Mouse (Mus musculus) limb, embryonic 12.5 days (tissue): ENCODE results near the gene Hint1. TPM values are rescaled to one million over a fixed set of nuclear protein-coding genes. Genes with fewer than 3 reads are reported as not detected.

ENCODE experiments used
- ATAC-seq: fragments of 200-750 bp; cut with Nextera tagmentation; 2 replicates; pipeline ENCODE4 v1.8.0; 2017; ENCODE audit warnings: low read depth, moderate TSS enrichment; ENCODE audit not compliant: insufficient number of reproducible peaks, insufficient read depth, low FRiP score, low TSS enrichment
- H3K27ac ChIP-seq: fragments of 300-500 bp; sonication (generic); 2 replicates; pipeline ENCODE4 v1.5.1; 2016; ENCODE audit warnings: mild to moderate bottlenecking, moderate library complexity
- H3K27me3 ChIP-seq: fragments of 300-500 bp; sonication (generic); 2 replicates; pipeline ENCODE4 v1.6.1; 2016; ENCODE audit warnings: mild to moderate bottlenecking, moderate library complexity
- H3K36me3 ChIP-seq: fragments of 300-500 bp; sonication (generic); 2 replicates; pipeline ENCODE4 v1.6.1; 2016; ENCODE audit warnings: mild to moderate bottlenecking, moderate library complexity
- H3K4me1 ChIP-seq: fragments of 300-500 bp; sonication (generic); replicated peaks from 2 replicates; pipeline ENCODE4 v1.6.1; 2016
- H3K4me2 ChIP-seq: fragments of 300-500 bp; sonication (generic); 2 replicates; pipeline ENCODE4 v1.6.1; 2016; ENCODE audit warnings: mild to moderate bottlenecking, moderate library complexity
- H3K4me3 ChIP-seq: fragments of 300-500 bp; sonication (generic); replicated peaks from 2 replicates; pipeline ENCODE4 v1.5.1; 2016; ENCODE audit warnings: mild to moderate bottlenecking
- H3K9ac ChIP-seq: fragments of 300-500 bp; sonication (generic); replicated peaks from 2 replicates; pipeline ENCODE4 v1.6.1; 2016; ENCODE audit warnings: mild to moderate bottlenecking, moderate library complexity
- H3K9me3 ChIP-seq: fragments of 300-500 bp; sonication (generic); 2 replicates; pipeline ENCODE4 v1.6.1; 2016; ENCODE audit warnings: mild to moderate bottlenecking, moderate library complexity
- WGBS: fragments of 180-500 bp; shearing (Covaris S2); methylation state at CpG from one replicate; pipeline ENCODE4 v1.1.7; 2016; 5-methylcytosine and 5-hydroxymethylcytosine counted together
- polyA plus RNA-seq: library from polyadenylated mRNA; unstranded; fragments of >200 nt; fragmentation: Nextera tagmentation; extraction: Ambion mirVana; gene quantifications from 2 replicates; pipeline ENCODE4 v1.2.1, GENCODE M21; 2016

Gene Hint1
- polyA plus RNA-seq, 1 experiment from 2014 or later = 697 TPM

- H3K27ac ChIP-seq = no peak overlapping the region
- H3K36me3 ChIP-seq = no peaks in the 10 kb centered on the region
- H3K9me3 ChIP-seq = no peaks in the 10 kb centered on the region
- 47% methylated on average over 10 of the region's 10 CpGs for WGBS
- H3K4me3 ChIP-seq = no peak overlapping the region
- H3K4me2 ChIP-seq = no peak overlapping the region
- no peak for ATAC-seq
- H3K4me1 ChIP-seq = peaks cover 15% of the 10 kb centered on the region
- H3K9ac ChIP-seq = no peak overlapping the region
- H3K27me3 ChIP-seq = no peaks in the 10 kb centered on the region
Measured at GRCm38 (mm10) chr11:54862621-54863520, 3.3 kb upstream of the Hint1 start.

- Histone ChIP-seq H3K27ac (peak overlapping the region; percentile 91), H3K9me3 (no peaks in the 10 kb centered on the region), H3K36me3 (peaks cover 15% of the 10 kb centered on the region), H3K4me3 (peak overlapping the region; percentile 92), H3K4me1 (peaks cover 17% of the 10 kb centered on the region), H3K9ac (peak overlapping the region; percentile 98; the same call in 1 of the 2 replicates), H3K4me2 (peak overlapping the region; percentile 66), H3K27me3 (no peaks in the 10 kb centered on the region)
- 72% methylated on average over 6 of the region's 6 CpGs for WGBS
- no peak for ATAC-seq
Measured at GRCm38 (mm10) chr11:54865330-54866085, 675 bp upstream of the Hint1 start.

- H3K27me3 ChIP-seq = no peaks in the 10 kb centered on the region
- H3K27ac ChIP-seq = peak overlapping the region; percentile 91
- H3K4me1 ChIP-seq = peaks cover 17% of the 10 kb centered on the region
- peak overlapping the region; percentile 92 for H3K4me3 ChIP-seq
- ATAC-seq = no peak
- H3K36me3 ChIP-seq = peaks cover 30% of the 10 kb centered on the region
- no peaks in the 10 kb centered on the region for H3K9me3 ChIP-seq
- WGBS = 3% methylated on average over 5 of the region's 5 CpGs
- H3K9ac ChIP-seq = peak overlapping the region; percentile 98
- H3K4me2 ChIP-seq = peak overlapping the region; percentile 66
Measured at GRCm38 (mm10) chr11:54867049-54867385, 834 bp downstream of the Hint1 start.

- Histone ChIP-seq H3K4me3 (no peak overlapping the region; the same call in 1 of the 2 replicates), H3K27me3 (no peaks in the 10 kb centered on the region), H3K27ac (no peak overlapping the region), H3K9ac (no peak overlapping the region), H3K4me2 (peak overlapping the region; percentile 66), H3K9me3 (no peaks in the 10 kb centered on the region), H3K36me3 (peaks cover 40% of the 10 kb centered on the region), H3K4me1 (peaks cover 17% of the 10 kb centered on the region)
- WGBS = 84% methylated on average over 3 of the region's 3 CpGs
- no peak for ATAC-seq
Measured at GRCm38 (mm10) chr11:54867903-54868434, 1.8 kb downstream of the Hint1 start.

GRCm38 (mm10) chr11:54868445-54868844 is 2.3 kb downstream of the Hint1 start:
- Histone ChIP-seq H3K4me1 (peaks cover 17% of the 10 kb centered on the region), H3K4me2 (peak overlapping the region; percentile 66), H3K27me3 (no peaks in the 10 kb centered on the region), H3K4me3 (no peak overlapping the region; the same call in 1 of the 2 replicates), H3K9me3 (no peaks in the 10 kb centered on the region), H3K9ac (no peak overlapping the region), H3K36me3 (peaks cover 44% of the 10 kb centered on the region), H3K27ac (no peak overlapping the region)
- WGBS = 73% methylated on average over 2 of the region's 2 CpGs
- no peak for ATAC-seq

GRCm38 (mm10) chr11:54869318-54869717 is 3.1 kb downstream of the Hint1 start:
- no peak overlapping the region for H3K27ac ChIP-seq
- WGBS = 92% methylated on average over 3 of the region's 3 CpGs
- no peak overlapping the region for H3K4me2 ChIP-seq
- no peaks in the 10 kb centered on the region for H3K9me3 ChIP-seq
- ATAC-seq = no peak
- H3K4me1 ChIP-seq = peaks cover 17% of the 10 kb centered on the region
- no peak overlapping the region for H3K9ac ChIP-seq
- no peak overlapping the region for H3K4me3 ChIP-seq
- H3K36me3 ChIP-seq = peaks cover 53% of the 10 kb centered on the region
- H3K27me3 ChIP-seq = no peaks in the 10 kb centered on the region

GRCm38 (mm10) chr11:54871831-54872537 is 5.8 kb downstream of the Hint1 start:
- Histone ChIP-seq H3K4me2 (no peak overlapping the region), H3K4me3 (no peak overlapping the region), H3K27ac (no peak overlapping the region), H3K4me1 (peaks cover 13% of the 10 kb centered on the region), H3K9ac (no peak overlapping the region), H3K27me3 (no peaks in the 10 kb centered on the region), H3K9me3 (no peaks in the 10 kb centered on the region), H3K36me3 (peaks cover 60% of the 10 kb centered on the region)
- WGBS = 80% methylated on average over 7 of the region's 7 CpGs
- ATAC-seq = no peak

- no peaks in the 10 kb centered on the region for H3K9me3 ChIP-seq
- no peak overlapping the region for H3K9ac ChIP-seq
- no peak overlapping the region for H3K4me2 ChIP-seq
- H3K36me3 ChIP-seq = peaks cover 40% of the 10 kb centered on the region
- H3K4me3 ChIP-seq = no peak overlapping the region
- ATAC-seq = no peak
- H3K27me3 ChIP-seq = peaks cover 14% of the 10 kb centered on the region
- 86% methylated on average over 5 of the region's 5 CpGs for WGBS
- no peaks in the 10 kb centered on the region for H3K4me1 ChIP-seq
- H3K27ac ChIP-seq = no peak overlapping the region
Measured at GRCm38 (mm10) chr11:54876031-54876430, 9.8 kb downstream of the Hint1 start.

- H3K9me3 ChIP-seq = no peaks in the 10 kb centered on the region
- peaks cover 11% of the 10 kb centered on the region for H3K36me3 ChIP-seq
- WGBS = 86% methylated on average over 6 of the region's 6 CpGs
- no peak overlapping the region for H3K4me2 ChIP-seq
- H3K27me3 ChIP-seq = peaks cover 15% of the 10 kb centered on the region
- H3K9ac ChIP-seq = no peak overlapping the region
- no peak overlapping the region for H3K27ac ChIP-seq
- no peak for ATAC-seq
- no peak overlapping the region for H3K4me3 ChIP-seq
- H3K4me1 ChIP-seq = peaks cover 6% of the 10 kb centered on the region; the same call in 1 of the 2 replicates
Measured at GRCm38 (mm10) chr11:54878893-54879292, 12.7 kb downstream of the Hint1 start.

GRCm38 (mm10) chr11:54879434-54879833 is 13.3 kb downstream of the Hint1 start:
- Histone ChIP-seq H3K36me3 (peaks cover 6% of the 10 kb centered on the region), H3K27me3 (peaks cover 15% of the 10 kb centered on the region), H3K9ac (no peak overlapping the region), H3K9me3 (no peaks in the 10 kb centered on the region), H3K27ac (no peak overlapping the region), H3K4me1 (peaks cover 7% of the 10 kb centered on the region), H3K4me2 (no peak overlapping the region), H3K4me3 (no peak overlapping the region)
- 39% methylated on average over 4 of the region's 4 CpGs for WGBS
- ATAC-seq = no peak

GRCm38 (mm10) chr11:54879922-54880321 is 13.7 kb downstream of the Hint1 start:
- peaks cover 15% of the 10 kb centered on the region for H3K27me3 ChIP-seq
- ATAC-seq = no peak
- no peak overlapping the region for H3K9ac ChIP-seq
- peaks cover under 1% of the 10 kb centered on the region; the same call in 1 of the 2 replicates for H3K36me3 ChIP-seq
- peaks cover 12% of the 10 kb centered on the region for H3K4me1 ChIP-seq
- no peak overlapping the region for H3K4me2 ChIP-seq
- no peak overlapping the region for H3K27ac ChIP-seq
- H3K4me3 ChIP-seq = no peak overlapping the region
- H3K9me3 ChIP-seq = no peaks in the 10 kb centered on the region
- WGBS = 74% methylated on average over 10 of the region's 10 CpGs
